Mouse (Mus musculus) brain, embryonic 14.5 days (tissue): ENCODE measurements around the gene BC048403.

Experiments used
- CTCF ChIP-seq: fragments of 200-500 bp; IDR thresholded peaks from 2 replicates; pipeline ENCODE4 v1.5.1; 2012; ENCODE audit warnings: inconsistent platforms, mild to moderate bottlenecking, moderate library complexity, borderline replicate concordance; ENCODE audit not compliant: insufficient read depth, insufficient read length; ENCODE audit errors: extremely low read depth
- POLR2A ChIP-seq: fragments of 200-500 bp; IDR thresholded peaks from 2 replicates; pipeline ENCODE4 v1.6.1; 2012; ENCODE audit warnings: mild to moderate bottlenecking, inconsistent platforms, borderline replicate concordance; ENCODE audit not compliant: poor library complexity, insufficient read depth, insufficient read length, severe bottlenecking; ENCODE audit errors: extremely low read depth

DNA sequence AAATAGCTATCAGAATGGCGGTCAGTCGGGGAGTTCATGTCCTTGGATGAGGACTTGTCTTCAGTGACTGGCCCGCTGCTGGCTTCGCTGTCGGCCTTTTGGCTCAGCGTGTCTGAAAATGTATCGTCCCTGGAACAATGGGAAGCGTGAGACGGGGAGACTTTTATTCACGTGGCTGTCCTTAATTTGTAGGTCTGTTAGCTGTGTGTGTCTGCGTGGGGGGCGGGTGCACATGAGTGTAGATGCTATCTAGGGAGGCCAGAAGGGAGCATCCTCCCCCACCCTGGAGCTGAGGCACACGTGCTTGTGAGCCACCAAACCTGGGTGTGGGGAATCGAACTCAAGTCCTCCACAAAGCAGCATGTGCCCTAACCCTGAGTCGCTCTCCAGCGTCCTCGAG, 52.9 kb downstream of the BC048403 start:
- TF ChIP-seq POLR2A (no peak), CTCF (no peak)
